Mouse (Mus musculus) small intestine, adult 2 months (tissue): ENCODE results near the gene Gtsf1. TPM values are rescaled to one million over a fixed set of nuclear protein-coding genes. Genes with fewer than 3 reads are reported as not detected.

ENCODE experiments used
- H3K27ac ChIP-seq: fragments of 200-500 bp; 2 replicates; pipeline ENCODE4 v1.5.1; 2012; ENCODE audit warnings: low read depth, low read length, control low read depth, inconsistent platforms; ENCODE audit not compliant: insufficient read depth
- H3K27me3 ChIP-seq: fragments of 200-500 bp; 2 replicates; pipeline ENCODE4 v1.6.1; 2012; ENCODE audit warnings: mild to moderate bottlenecking, moderate library complexity, low read length, inconsistent platforms; ENCODE audit not compliant: control insufficient read depth, insufficient read depth
- H3K36me3 ChIP-seq: fragments of 200-500 bp; 2 replicates; pipeline ENCODE4 v1.6.1; 2012; ENCODE audit warnings: mild to moderate bottlenecking, low read length, control low read depth, inconsistent platforms; ENCODE audit not compliant: control insufficient read depth, insufficient read depth
- H3K4me1 ChIP-seq: fragments of 200-500 bp; 2 replicates; pipeline ENCODE4 v1.6.1; 2012; ENCODE audit warnings: low read length, inconsistent platforms, mixed read lengths; ENCODE audit not compliant: control insufficient read depth, insufficient read depth, insufficient read length
- H3K4me3 ChIP-seq: fragments of 200-500 bp; 2 replicates; pipeline ENCODE4 v1.5.1; 2012; ENCODE audit warnings: low read depth, mild to moderate bottlenecking, control low read depth, inconsistent platforms, low read length, moderate library complexity
- CTCF ChIP-seq: fragments of 200-500 bp; IDR thresholded peaks from 2 replicates; pipeline ENCODE4 v1.5.1; 2012; ENCODE audit warnings: low read depth, mild to moderate bottlenecking, control low read depth, inconsistent platforms, low read length, moderate library complexity, mixed read lengths; ENCODE audit not compliant: insufficient replicate concordance, insufficient read length; ENCODE audit errors: extremely low read depth
- POLR2A ChIP-seq: fragments of 200-500 bp; IDR thresholded peaks from 2 replicates; pipeline ENCODE4 v1.6.1; 2012; ENCODE audit warnings: low read depth, mild to moderate bottlenecking, control low read depth, inconsistent platforms, low read length, moderate library complexity
- WGBS: fragments of 180-500 bp; shearing (Covaris S2); methylation state at CpG from one replicate; pipeline ENCODE4 v1.1.7; 2018; 5-methylcytosine and 5-hydroxymethylcytosine counted together
- polyA plus RNA-seq: library from polyadenylated mRNA; depleted of rRNA; stranded (reverse); fragments of >200 nt; gene quantifications from 2 replicates; pipeline ENCODE4 v1.2.3, GENCODE M21; 2012

Gene Gtsf1
- polyA plus RNA-seq, 1 experiment, result not detected

- Histone ChIP-seq H3K27ac (no peak overlapping the region), H3K36me3 (no peaks in the 10 kb centered on the region), H3K27me3 (0 out of 2 replicates have a peak, but pooled peaks cover 6% of the 10 kb centered on the region), H3K4me3 (no peak overlapping the region), H3K4me1 (peaks cover 3% of the 10 kb centered on the region; the same call in 1 of the 2 replicates)
- 47% methylated on average over 4 of the region's 4 CpGs for WGBS
- TF ChIP-seq POLR2A (no peak), CTCF (no peak)
Observed at GRCm38 (mm10) chr15:103370462-103370861, 59.8 kb downstream of the Gtsf1 start.

- H3K4me3 ChIP-seq, result no peak overlapping the region
- TF ChIP-seq CTCF (no peak), POLR2A (no peak)
- H3K27ac ChIP-seq, result no peak overlapping the region
- no peaks in the 10 kb centered on the region for H3K36me3 ChIP-seq
- H3K4me1 ChIP-seq, result peaks cover 6% of the 10 kb centered on the region; the same call in 1 of the 2 replicates
- H3K27me3 ChIP-seq, result 0 out of 2 replicates have a peak, but pooled peaks cover 6% of the 10 kb centered on the region
- 89% methylated on average over 1 of the region's 1 CpGs for WGBS
Observed at GRCm38 (mm10) chr15:103369123-103369522, 61.1 kb downstream of the Gtsf1 start.

- Histone ChIP-seq H3K4me3 (no peak overlapping the region), H3K36me3 (no peaks in the 10 kb centered on the region), H3K27ac (0 out of 2 replicates have a peak overlapping the region, but pooled peaks have one; percentile 1), H3K27me3 (0 out of 2 replicates have a peak, but pooled peaks cover 6% of the 10 kb centered on the region), H3K4me1 (peaks cover 6% of the 10 kb centered on the region)
- 82% methylated on average over 4 of the region's 4 CpGs for WGBS
- TF ChIP-seq CTCF (no peak), POLR2A (no peak)
Observed at GRCm38 (mm10) chr15:103368179-103368940, 61.9 kb downstream of the Gtsf1 start.

GRCm38 (mm10) chr15:103366376-103367149 is 63.7 kb downstream of the Gtsf1 start, which contains the start of gene Itga5:
Itga5 (minus strand) TSS chr15:103366763.
- Histone ChIP-seq H3K27ac (peak within 1 kb of the TSS; percentile 59), H3K36me3 (no peaks in the 10 kb centered on the region), H3K4me1 (peaks cover 6% of the 10 kb centered on the region), H3K4me3 (peak within 1 kb of the TSS; percentile 74), H3K27me3 (0 out of 2 replicates have a peak, but pooled peaks cover 6% of the 10 kb centered on the region)
- no peak for TF ChIP-seq CTCF
- peak; percentile 80; the same call in 1 of the 2 replicates for TF ChIP-seq POLR2A
- under 1% methylated on average over 51 of the region's 51 CpGs for WGBS

- Histone ChIP-seq H3K36me3 (no peaks in the 10 kb centered on the region), H3K4me3 (peak overlapping the region; percentile 74), H3K27ac (peak overlapping the region; percentile 59), H3K27me3 (0 out of 2 replicates have a peak, but pooled peaks cover 6% of the 10 kb centered on the region), H3K4me1 (peaks cover 8% of the 10 kb centered on the region)
- whole genome bisulfite sequencing, result 12% methylated on average over 51 of the region's 51 CpGs
- TF ChIP-seq POLR2A, result no peak
- TF ChIP-seq CTCF, result no peak
Observed at GRCm38 (mm10) chr15:103365471-103366375, 64.5 kb downstream of the Gtsf1 start.

GRCm38 (mm10) chr15:103364761-103365160 is 65.5 kb downstream of the Gtsf1 start:
- Histone ChIP-seq H3K36me3 (no peaks in the 10 kb centered on the region), H3K4me3 (no peak overlapping the region), H3K4me1 (peaks cover 8% of the 10 kb centered on the region), H3K27ac (0 out of 2 replicates have a peak overlapping the region, but pooled peaks have one; percentile 59), H3K27me3 (0 out of 2 replicates have a peak, but pooled peaks cover 6% of the 10 kb centered on the region)
- 47% methylated on average over 4 of the region's 4 CpGs for WGBS
- TF ChIP-seq POLR2A (no peak), CTCF (no peak)
